Mouse (Mus musculus): ENCODE results near the gene Myo16. TPM values are rescaled to one million over a fixed set of nuclear protein-coding genes. Genes with fewer than 3 reads are reported as not detected.
A peak's percentile ranks its signal among the peaks of the same experiment; 100 is the strongest.

The Myo16 gene
- total RNA-seq, 2 experiments from 2014 or later = 71.4 to 78.7 TPM

DNA sequence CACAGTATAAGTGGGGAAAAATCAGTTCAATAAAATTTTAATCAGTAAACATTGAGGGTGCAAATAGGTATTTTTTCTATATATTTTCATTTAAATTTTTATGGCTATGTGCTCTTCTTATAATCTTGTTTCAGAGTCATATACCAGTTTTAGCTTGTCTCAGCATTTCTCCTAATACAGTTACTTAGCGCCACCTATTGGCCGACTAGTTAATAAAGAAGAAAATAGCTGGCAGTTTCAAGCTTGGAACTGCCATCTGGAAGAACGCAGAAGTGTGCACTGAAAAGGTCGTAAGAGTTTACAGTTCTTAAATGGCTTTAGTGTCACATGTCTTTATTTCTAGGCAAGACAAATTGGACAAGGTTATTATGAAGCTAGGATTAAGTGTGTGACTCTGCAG lies 248.9 kb downstream of the Myo16 start:
- peak; percentile 39 to 58 for DNase-seq (ENCODE audit: low spot score in 2 of 2)

DNA sequence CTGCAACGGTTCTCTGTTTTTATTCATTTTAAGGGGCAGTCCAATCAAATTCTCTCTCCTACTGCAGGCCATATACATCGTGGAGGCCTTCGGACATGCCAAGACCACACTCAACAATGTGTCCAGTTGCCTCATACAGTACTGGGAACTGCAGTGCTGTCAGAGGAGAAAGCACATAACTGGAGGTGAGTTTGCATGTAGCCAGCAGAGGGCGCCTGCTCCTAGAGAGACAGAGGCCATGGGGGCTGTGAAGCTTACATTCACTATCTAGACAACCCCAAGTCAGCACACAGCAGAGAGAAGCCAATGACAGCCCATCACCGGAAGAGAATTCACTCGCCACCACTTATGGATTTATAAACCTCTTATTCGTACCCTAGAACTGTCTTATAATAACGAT lies 251.8 kb downstream of the Myo16 start:
- peak; percentile 74 to 76 for DNase-seq (ENCODE audit: low spot score in 2 of 2)

DNA sequence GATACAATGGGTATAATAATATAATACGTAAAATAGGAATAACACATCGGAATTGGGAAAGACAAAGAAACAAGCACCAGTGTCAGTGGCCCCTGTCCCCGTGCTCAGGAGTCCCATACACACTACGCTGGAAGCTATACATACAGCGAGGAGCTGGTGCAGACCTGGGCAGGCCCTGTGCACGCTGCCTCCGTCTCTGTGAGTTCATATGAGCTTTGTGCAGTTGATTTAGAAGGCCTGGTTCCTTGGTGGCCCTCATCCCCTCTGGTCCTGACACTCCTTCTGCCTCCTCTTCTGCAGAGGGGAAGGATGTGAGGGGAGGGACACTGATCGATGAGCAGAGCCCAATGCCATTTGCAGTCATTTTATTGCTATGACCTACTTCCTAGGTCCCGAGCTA lies 255.3 kb downstream of the Myo16 start:
- no peak for DNase-seq (ENCODE audit: low spot score in 2 of 2)

GRCm38 (mm10) chr8:10411511-10411910 lies 257.8 kb downstream of the Myo16 start:
- no peak for DNase-seq (ENCODE audit: low spot score in 2 of 2)

DNA sequence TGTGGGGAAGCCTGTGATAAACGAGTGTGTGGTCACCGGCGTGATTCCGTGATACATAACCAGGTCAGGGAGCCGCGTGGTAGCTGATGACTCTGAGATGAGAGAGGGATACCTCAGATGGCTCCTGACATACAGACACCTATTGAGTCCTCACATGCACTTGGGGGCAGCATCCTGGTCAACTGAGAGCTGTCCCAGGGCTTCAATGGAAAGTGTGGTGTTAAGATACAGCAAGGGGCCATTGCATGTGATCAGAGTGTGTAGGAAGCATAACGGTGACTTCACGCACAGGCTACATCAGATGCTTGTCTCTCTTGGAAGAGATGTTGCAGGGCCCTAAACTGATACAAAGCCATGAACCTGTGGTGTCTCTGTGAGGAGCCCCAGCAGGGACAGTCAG lies 260.2 kb downstream of the Myo16 start:
- DNase-seq (ENCODE audit: low spot score in 2 of 2) = no peak

- DNase-seq (ENCODE audit: low spot score in 2 of 2) = peak; percentile 85 to 88
These were observed 261.0 kb downstream of the Myo16 start for GRCm38 (mm10) chr8:10414684-10415212.

- no peak for DNase-seq (ENCODE audit: low spot score in 2 of 2)
These were observed 261.6 kb downstream of the Myo16 start for GRCm38 (mm10) chr8:10415288-10415687.

- no peak for DNase-seq (ENCODE audit: low spot score in 2 of 2)
These were observed 262.2 kb downstream of the Myo16 start for GRCm38 (mm10) chr8:10415885-10416284.

DNA sequence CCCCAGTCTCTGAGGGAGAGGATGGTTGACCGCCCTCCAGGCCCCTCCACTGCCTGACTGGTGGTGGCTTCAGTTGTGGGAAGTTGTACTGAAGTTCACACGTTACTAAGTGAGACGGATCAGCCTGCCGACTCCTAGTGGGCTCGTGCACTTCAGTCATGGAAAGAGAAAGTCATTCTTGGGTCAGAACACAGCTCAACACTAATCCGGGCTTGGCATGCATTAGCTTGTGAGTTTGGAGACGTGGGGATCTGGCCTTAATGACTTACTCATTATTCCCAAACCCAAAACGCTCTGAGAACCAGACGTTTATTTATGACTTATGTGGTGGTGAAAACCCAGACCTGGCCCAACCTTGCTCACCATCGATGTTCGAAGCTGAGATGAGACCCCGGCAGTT lies 263.1 kb downstream of the Myo16 start:
- no peak for DNase-seq (ENCODE audit: low spot score in 2 of 2)

- DNase-seq (ENCODE audit: low spot score in 2 of 2) = no peak
These were observed 263.6 kb downstream of the Myo16 start for GRCm38 (mm10) chr8:10417281-10417680.

GRCm38 (mm10) chr8:10418013-10418412 lies 264.3 kb downstream of the Myo16 start:
- no peak for DNase-seq (ENCODE audit: low spot score in 2 of 2)

GRCm38 (mm10) chr8:10418971-10419370 lies 265.3 kb downstream of the Myo16 start:
- DNase-seq (ENCODE audit: low spot score in 2 of 2) = no peak

DNA sequence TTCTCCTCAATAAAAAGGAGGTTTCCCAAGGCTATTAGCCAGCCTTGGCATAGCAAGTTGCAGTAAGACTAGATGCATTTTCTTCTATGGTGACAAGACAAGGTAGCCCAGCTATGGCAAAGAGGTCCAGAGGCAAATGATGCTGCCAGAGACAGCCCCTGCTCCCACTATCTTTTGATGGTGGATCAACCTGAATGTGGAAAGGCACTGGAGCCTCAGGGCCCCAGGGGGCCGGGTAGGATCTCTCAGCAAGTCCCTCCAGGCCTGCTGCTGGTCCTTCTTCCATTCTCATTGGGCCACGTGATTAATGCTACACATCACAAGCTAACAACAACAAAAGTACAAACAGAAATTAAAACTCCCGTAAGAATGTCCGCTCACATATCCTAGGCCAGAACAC lies 266.0 kb downstream of the Myo16 start:
- DNase-seq (ENCODE audit: low spot score in 2 of 2) = no peak

- no peak for DNase-seq (ENCODE audit: low spot score in 2 of 2)
These were observed 266.8 kb downstream of the Myo16 start for GRCm38 (mm10) chr8:10420551-10420950.

DNA sequence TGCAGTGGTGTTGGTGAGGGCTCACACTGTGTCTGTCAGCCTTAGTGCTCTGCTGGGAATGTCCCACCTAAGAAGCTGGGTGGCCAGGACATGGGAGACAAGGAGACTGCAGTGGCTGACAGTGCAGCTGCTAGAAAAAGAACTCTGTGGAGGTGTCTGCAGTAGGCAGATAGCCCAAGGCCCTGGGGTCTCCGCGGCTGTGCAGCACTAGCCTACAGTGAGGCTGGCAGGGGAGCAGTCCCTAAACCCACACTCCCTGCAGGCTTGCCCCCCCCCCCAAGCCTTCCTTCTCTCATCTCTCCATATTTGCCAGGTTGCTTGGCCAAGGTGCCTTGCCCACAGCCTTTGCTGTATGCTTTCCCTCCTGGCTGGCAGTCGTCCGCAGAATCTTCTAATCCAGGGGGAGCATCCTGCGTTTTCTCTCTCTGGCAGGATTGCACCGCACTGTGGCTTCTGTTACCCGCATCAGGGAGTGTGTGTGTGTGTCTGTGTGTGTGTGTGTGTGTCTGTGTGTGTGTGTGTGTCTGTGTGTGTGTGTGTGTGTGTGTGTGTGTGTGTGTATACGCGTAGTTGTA lies 267.9 kb downstream of the Myo16 start:
- DNase-seq (ENCODE audit: low spot score in 2 of 2) = no peak

DNA sequence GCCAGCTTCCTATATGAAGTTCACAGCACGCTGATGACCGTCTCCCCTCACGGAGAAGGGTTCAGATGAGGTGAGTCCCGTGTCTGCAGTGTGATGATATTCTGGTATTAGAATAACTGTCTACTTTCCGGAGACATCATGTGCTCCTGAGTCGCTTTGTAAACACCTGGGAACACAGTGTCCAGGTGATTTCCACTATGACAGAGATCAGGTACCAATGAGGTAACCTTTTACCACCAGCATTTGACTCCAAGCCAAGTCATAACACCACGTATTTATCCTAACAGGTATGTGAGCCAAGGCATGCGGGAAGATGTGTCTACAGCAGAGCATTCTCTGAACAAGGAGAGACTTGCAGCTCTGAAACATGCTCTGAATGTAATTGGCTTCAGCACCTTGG lies 281.8 kb downstream of the Myo16 start:
- DNase-seq (ENCODE audit: low spot score in 2 of 2) = no peak

GRCm38 (mm10) chr8:10438772-10439171 lies 285.1 kb downstream of the Myo16 start:
- DNase-seq (ENCODE audit: low spot score in 2 of 2) = peak; percentile 86 to 88

DNA sequence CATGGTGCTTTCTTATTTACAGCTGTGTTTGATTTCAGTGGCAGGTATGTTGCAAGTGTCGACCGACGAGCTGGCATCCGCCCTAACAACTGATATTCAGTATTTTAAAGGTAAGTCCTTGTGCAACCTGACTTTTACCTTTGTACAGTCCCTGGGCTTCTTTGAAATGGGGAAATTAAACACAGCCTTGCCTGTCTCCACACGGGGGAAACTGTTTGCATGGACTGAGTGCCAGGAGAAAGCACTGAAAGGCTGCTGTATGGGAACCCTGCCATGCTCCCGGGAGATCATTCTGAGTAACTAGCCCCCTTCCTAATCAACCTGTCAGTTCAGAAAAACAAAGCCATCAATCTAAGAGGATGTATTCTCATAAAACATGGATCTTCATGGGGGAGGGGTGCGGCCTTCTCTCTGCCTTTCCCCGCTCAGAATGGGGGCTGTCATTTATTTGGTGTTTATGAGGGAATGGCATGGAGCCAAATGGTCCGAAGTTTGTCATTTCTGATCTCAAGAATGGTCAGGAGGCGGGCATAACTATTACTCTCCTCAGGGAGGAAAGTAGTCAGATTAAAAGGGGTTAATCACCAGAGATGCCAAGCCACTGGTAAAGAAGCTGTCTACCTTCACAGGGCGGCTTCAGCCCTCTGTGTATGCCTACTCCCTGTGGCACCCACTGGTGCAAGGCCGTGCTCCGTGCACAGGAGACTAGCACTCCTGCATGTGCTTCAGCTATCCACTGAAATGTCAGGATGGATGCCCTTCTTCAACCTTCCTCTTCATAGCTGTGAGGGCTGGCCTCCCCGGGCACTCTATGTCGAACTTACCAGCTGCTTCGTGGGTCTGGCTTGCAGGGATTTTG lies 286.1 kb downstream of the Myo16 start:
- DNase-seq (ENCODE audit: low spot score in 2 of 2) = no peak

- DNase-seq (ENCODE audit: low spot score in 2 of 2) = no peak
These were observed 288.9 kb downstream of the Myo16 start for GRCm38 (mm10) chr8:10442562-10442961.

- DNase-seq (ENCODE audit: low spot score in 2 of 2) = no peak
These were observed 291.3 kb downstream of the Myo16 start for GRCm38 (mm10) chr8:10445011-10445410.

DNA sequence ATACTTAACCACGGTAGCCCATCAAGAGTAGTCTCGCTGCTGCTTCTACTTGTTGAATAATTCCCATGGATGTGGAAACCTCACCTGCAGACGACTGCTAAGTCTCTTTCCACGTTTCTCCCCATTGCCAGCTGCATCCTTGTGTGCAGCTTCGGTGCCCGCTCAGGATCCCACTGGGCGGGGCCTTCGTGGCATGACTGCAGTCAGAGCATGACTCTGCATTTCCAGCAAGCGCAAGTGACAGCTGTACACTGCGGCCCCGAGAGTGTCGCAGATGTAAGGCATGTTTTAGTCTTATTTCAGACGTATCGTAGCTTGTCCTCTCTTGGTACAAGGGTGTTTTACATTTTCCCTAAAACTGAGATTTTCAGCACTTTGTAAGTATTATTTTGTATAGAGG lies 294.8 kb downstream of the Myo16 start:
- DNase-seq (ENCODE audit: low spot score in 2 of 2) = no peak

DNA sequence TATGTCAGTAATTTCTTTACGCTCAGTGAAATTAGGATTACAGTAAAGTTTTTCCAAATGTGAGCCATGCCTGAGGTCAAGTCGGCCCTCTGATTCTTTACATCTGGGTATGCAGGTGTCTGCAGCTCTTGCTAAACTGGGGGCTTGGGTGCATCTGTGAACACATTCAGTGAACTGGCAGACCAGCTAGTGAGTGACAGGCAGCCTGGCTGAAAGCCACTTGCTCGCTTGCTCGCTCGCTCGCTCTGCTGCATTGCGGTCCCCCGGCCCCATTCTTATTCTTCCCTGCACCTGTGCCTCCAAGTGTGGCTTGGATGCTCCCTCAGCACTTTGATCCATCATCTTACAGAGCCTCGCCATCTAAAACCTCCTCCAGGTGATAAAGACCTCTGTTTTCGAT lies 299.3 kb downstream of the Myo16 start:
- DNase-seq (ENCODE audit: low spot score in 2 of 2) = peak; percentile 43 to 55
